Mouse (Mus musculus) liver, adult 2 months (tissue): ENCODE measurements around the gene Fbxl2.

Source experiments
- CTCF ChIP-seq: fragments of 200-500 bp; IDR thresholded peaks from 2 replicates; pipeline ENCODE4 v1.5.1; 2011; ENCODE audit warnings: low read depth, low read length, control low read depth
- POLR2A ChIP-seq: fragments of 200-500 bp; IDR thresholded peaks from 2 replicates; pipeline ENCODE4 v1.6.1; 2011; ENCODE audit warnings: low read length, control low read depth; ENCODE audit not compliant: insufficient read depth; ENCODE audit errors: extremely low read depth

- no peak for TF ChIP-seq POLR2A
- no peak for TF ChIP-seq CTCF
Observed at GRCm38 (mm10) chr9:113932100-113932470, 113.9 kb downstream of the Fbxl2 start.
